Mouse (Mus musculus) frontal cortex, postnatal 10 days (tissue): ENCODE measurements at regions not wholly inside any gene's neighbourhood (a gene's known extent, or its start where the extent isn't known, plus 50 kb on each side); places are given as distances from the start of the nearest gene placed in this dataset.

ENCODE experiments used
- DNase-seq, 2 experiments: peaks; one replicate each; pipeline ENCODE4 v3.0.0; 2022; ENCODE audit warnings: low spot score in 2 of 2, mixed read lengths in 1 of 2

GRCm38 (mm10) chr7:128834894-128835293 lies 90.2 kb downstream of the Sec23ip start:
- no peak for DNase-seq

DNA sequence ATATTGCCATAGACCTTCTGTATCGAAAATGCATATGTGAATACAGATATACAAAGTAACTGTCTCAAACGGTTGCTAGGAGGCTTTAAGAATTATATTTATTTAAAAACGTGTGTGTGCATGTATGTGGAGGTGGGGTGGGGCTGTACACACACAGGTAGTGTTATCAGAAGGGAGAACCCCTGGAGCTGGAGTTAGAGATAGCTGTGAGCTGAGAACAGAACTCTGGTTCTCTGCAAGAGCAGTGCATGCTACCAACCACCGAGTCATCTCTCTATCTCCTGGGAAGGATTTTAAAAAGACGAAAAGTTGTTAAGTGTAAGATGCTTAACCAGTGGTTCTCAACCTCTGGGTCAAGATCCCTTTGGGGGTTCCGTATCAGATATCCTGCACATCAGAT lies 91.7 kb downstream of the Sec23ip start:
- no peak for DNase-seq

GRCm38 (mm10) chr7:128842561-128842960 lies 97.8 kb downstream of the Sec23ip start:
- DNase-seq, result no peak

DNA sequence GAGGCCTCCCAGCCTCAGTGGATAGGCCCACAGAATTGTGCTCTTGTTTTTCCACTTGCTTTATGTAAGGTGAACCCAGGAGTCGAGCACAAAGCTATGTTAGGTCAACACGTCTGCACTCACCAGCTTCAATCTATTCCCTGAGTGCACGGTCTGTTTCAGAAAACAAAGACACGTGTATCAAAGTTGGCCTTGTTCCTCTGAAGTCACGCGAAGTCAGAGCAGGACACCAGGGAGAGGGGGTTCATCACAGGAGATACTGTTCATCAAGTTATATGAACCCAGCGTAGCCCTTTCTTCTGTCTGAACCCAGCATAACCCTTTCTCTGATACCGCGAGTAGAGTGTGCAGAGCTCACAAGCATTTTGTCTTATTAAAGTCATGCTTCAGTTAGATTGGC lies 98.8 kb downstream of the Sec23ip start:
- DNase-seq, result no peak

GRCm38 (mm10) chr7:128849261-128849660 lies 104.5 kb downstream of the Sec23ip start:
- no peak for DNase-seq

DNA sequence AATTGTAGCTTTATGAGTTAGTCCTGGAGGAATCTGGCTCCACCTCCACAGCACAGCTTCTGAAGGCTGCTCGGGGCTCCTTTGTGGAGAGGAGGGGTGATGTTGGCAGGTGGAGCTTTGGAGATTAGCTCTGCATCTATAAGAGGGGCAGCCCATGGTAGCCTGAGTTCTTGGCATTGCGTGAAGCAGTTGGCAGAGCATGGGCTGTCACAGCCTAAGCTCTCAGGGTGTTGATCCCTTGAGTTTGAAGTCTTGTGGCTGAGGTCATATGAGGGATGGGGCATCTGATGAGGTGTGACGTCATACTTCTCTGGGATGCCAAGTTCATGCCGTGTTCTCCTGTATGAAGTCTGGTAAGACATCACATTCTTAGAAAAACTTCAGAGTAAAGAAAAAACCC lies 109.5 kb downstream of the Sec23ip start:
- no peak for DNase-seq

GRCm38 (mm10) chr7:128854690-128855343 lies 110.1 kb downstream of the Sec23ip start:
- DNase-seq, result no peak

DNA sequence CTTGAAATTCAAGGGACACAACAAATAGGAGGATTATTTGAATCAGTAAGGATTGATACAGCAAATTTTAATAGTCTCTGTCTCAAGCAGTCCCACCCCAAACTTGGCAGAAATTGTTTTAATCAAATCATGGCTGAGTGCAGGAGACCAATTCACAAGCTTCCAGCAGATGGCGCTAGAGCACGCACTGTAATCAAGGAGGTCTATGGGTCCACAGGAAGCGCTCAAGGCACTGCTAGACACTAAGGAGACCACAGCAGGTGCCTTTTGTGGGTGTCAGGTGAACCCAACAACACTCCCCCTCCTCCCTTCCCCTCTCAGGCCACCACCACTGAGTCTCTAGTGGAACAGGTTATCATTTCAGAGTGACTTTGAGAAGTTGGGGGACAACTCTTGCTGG lies 115.4 kb downstream of the Sec23ip start:
- DNase-seq, result peak; percentile 13 to 66

DNA sequence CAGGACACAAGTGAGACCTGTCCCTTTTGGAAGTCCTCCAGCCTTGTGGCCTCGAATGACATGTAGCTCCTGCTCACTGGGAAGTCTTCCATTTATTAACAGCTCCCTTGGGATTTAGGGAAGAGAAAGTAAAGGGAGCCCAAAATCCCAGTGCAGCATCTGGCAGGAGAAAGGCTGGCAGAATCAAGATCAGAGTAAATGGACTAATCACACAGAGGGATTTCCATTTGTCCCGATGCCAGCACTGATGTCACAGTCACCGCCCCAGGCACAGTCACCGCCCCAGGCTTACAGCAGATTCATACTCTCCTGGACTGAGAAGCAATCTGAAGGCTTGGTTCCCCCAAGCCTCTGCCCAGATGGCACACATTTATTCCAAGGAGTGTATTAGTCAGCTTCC lies 116.0 kb downstream of the Sec23ip start:
- no peak for DNase-seq

- DNase-seq, result no peak
These were observed 116.6 kb downstream of the Sec23ip start for GRCm38 (mm10) chr7:128861376-128861775.

- no peak for DNase-seq
These were observed 124.1 kb downstream of the Sec23ip start for GRCm38 (mm10) chr7:128868799-128869198.

GRCm38 (mm10) chr7:128884015-128884414 lies 139.3 kb downstream of the Sec23ip start:
- no peak for DNase-seq

GRCm38 (mm10) chr7:128885551-128885950 lies 140.8 kb downstream of the Sec23ip start:
- no peak for DNase-seq

- no peak for DNase-seq
These were observed 165.4 kb downstream of the Sec23ip start for GRCm38 (mm10) chr7:128910134-128910533.

DNA sequence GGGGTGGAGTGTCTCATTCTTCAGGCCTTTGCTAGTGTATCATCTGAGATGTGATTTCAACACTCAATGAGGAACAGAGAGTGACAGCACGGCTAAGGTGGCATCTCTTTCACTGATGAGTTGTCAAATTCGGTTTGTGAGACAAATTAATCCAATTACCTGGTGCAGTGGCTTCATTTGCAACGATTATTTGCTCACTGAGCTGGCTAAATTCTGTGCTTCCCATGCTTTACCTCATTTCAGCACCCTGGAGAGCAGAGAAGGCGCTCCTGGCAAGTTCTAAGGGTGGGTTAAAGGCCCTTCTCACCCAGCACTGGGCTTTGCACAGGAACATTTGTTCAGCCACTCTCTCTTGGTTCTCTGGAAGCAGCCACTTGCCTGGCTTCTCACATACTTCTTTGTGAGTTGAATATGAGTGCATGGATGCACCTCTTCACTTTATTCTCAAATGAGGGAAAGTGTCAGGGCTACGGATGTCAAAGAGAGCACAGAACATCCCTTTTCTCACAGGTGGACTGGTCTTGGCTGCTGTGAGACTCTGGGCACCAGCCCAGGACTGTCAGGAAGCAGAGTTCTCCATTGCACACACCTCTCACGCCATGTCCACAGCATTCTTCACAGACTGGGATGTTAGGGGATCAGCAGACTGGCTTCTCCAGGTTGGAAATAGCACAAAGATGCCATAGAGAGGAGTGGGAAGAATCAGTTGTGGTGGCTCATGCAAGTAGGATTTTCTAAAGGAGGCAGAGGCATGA lies 193.4 kb downstream of the Sec23ip start:
- DNase-seq, result no peak

- DNase-seq, result no peak
These were observed 215.8 kb downstream of the Sec23ip start for GRCm38 (mm10) chr7:128960575-128960974.

- no peak for DNase-seq
These were observed 235.2 kb downstream of the Sec23ip start for GRCm38 (mm10) chr7:128979904-128980303.

DNA sequence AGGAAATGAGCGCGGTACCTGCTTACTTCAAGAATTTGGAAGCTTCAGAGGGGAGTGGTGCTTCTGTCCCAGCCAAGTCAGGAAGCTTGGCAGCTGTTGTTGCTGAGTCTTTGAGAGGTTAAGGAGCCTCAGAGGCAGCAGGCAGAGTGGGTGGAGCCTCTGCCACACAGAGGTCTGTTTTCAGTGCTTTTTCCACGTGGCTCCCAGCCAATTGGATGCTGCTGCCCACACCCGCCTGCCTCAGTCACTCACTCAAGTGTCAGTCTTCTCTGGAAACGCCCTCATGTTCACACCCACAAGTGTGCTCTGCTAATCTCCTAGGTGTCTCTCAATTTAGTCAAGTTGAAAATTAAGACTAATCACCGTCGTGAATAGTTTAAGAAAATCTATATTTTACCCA lies 236.1 kb downstream of the Sec23ip start:
- DNase-seq, result no peak

DNA sequence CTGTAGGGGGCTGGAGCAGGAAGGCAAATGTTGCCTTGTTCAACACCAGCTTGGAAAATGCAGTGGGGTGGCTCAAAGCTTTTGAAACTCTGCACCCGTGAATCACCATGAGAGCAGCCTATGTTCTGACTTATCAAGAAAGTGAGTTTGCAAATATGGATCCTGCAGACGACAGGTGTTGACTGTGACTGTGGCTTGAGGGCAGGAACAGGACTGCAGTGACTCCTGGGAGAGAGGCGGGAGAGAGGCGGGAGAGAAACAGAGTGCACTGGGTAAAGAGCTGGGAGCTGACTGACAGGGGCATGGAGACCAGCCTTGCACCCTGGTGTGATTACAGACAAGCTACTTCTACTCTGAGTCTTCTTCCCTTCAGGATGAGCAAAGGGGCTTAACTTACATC lies 254.0 kb downstream of the Sec23ip start:
- no peak for DNase-seq

GRCm38 (mm10) chr7:129002419-129002818 lies 254.4 kb upstream of the Plpp4 start:
- DNase-seq, result no peak

DNA sequence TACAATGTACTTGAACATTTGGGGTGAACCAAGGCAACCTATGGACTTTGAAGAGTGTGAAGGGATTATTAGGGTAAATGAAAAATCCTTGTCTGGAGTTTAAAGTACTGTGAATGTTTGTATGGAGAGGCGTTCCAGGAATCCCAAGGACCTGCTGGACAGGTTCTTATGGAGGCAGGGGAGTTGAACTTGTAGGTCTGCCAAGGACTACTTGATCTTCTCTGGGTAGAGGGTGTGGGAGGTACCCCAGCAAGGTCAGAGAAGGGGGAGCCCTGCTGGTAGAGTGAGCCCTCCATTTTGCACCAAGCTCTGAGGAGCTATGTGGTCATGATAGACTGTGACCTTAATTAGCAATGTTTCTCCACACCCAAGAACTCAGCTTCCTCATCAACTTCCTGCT lies 253.7 kb upstream of the Plpp4 start:
- no peak for DNase-seq

GRCm38 (mm10) chr7:129016353-129016752 lies 240.5 kb upstream of the Plpp4 start:
- no peak for DNase-seq

GRCm38 (mm10) chr7:129027116-129027515 lies 229.7 kb upstream of the Plpp4 start:
- DNase-seq, result no peak
